Mouse (Mus musculus) thymus, adult 2 months (tissue): Measurements from ENCODE around the gene Suds3.

Experiments
- CTCF ChIP-seq: fragments of 200-500 bp; IDR thresholded peaks from 2 replicates; pipeline ENCODE4 v1.5.1; 2012; ENCODE audit warnings: mild to moderate bottlenecking, control low read depth, low read length, moderate library complexity, borderline replicate concordance; ENCODE audit not compliant: control insufficient read depth, poor library complexity, insufficient read depth; ENCODE audit errors: extremely low read depth
- POLR2A ChIP-seq: fragments of 200-500 bp; IDR thresholded peaks from 2 replicates; pipeline ENCODE4 v1.6.1; 2012; ENCODE audit warnings: mild to moderate bottlenecking, low read length, control low read depth, moderate library complexity; ENCODE audit not compliant: control insufficient read depth, poor library complexity, insufficient read depth; ENCODE audit errors: extremely low read depth

DNA sequence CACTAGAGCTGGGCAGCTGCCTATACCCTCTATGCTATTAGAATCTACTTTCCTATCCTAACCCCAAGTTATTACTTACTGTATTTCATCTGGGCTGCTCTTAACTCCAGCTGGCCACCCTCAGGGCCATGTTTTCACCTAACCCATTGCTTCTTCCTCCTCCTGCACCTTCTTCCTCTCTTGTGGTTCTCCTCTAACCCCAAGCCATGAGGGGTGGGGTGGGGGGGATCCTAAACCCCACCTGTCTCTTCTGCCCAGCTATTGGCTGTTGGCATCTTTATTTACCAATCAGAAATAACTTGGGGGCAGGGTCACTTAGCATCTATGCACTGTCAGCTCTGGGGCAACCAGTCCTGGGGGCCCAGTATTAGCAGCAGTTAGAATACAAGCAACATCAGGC lies 30.3 kb upstream of the Suds3 start:
- TF ChIP-seq CTCF = no peak
- no peak for TF ChIP-seq POLR2A
